In the genomic region with DNA sequence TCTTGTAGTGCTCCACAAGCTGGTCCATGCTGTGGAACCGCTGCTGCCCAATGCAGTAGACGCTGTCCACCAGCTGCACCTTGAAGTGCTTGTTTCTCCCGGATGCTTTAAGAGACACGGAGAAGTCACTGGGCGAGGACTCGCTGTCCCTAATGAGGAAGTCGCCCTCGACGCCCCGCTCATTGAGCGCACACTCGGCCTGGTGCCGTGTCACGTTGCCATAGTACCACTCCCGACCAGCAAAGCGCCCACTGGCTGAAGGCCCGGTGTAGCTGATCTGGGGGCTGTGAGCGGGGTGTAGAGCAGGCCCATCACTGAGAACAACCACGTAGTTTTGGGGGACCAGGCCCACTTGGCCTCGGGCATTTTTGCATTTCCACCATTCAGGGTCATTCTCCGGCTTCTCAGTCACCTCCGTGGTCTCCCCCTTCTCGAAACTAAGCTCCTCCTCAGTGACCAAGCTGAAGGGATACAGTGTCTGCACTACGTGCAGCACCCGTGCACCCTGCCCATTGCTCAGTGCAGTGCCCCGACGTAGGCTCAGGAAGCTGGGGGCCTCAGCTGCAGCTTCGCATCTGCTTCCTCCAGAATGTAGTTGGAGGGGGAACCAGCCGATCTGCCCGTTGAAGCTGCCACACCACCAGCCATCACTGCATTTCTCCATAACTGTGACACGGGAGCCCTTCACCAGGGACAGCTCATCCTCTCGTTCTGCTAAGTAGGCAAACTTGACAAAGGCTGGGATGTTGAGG, we compare ENCODE assay signal across 7 mouse cellular contexts.
DNase-seq lines count a peak whose midpoint lies in the region; ATAC-seq and TF ChIP-seq lines count a peak whose summit lies in the region.
"Not testable (repeated sequence)": the region's sequence is repeated elsewhere in the genome, so short reads cannot be mapped to it uniquely, and the experiment has no call there.

No protein-coding gene starts in this region.

- H3K4me3 ChIP-seq in bone marrow, adult 2 months (replicated peaks; ENCODE audit: control insufficient read depth, low read depth, low read length); liver, embryonic 12.5 days; lung, embryonic 14.5 days (ENCODE audit: low read depth, low read length); midbrain, embryonic 13.5 days (replicated peaks): not testable (repeated sequence)
- H3K4me3 ChIP-seq in spleen, adult 2 months (ENCODE audit: extremely low read depth, insufficient read depth, insufficient read length): peak overlapping the region; percentile 22; the same call in 1 of the 2 replicates

- TF ChIP-seq POLR2A in bone marrow, adult 2 months (IDR thresholded peaks at IDR 0.05; ENCODE audit: borderline replicate concordance, control insufficient read depth, low read depth, low read length): 0 out of 2 replicates have a peak, but pooled peaks have one; percentile 14
- not testable (repeated sequence) for TF ChIP-seq POLR2A in spleen, adult 2 months (IDR thresholded peaks at IDR 0.05; ENCODE audit: low read depth, low read length)

- TF ChIP-seq CTCF in bone marrow, adult 2 months (IDR thresholded peaks at IDR 0.05; ENCODE audit: control insufficient read depth, insufficient read depth, low read length); lung, embryonic 14.5 days (IDR thresholded peaks at IDR 0.05; ENCODE audit: low read depth); spleen, adult 2 months (IDR thresholded peaks at IDR 0.05; ENCODE audit: extremely low read depth, insufficient read depth, insufficient read length, insufficient replicate concordance): not testable (repeated sequence)

- peak; percentile 87 for ATAC-seq in granulocyte monocyte progenitor cell, adult 5-6 weeks (replicated peaks; ENCODE audit: poor library complexity, severe bottlenecking)
- peak; percentile 40; the same call in 1 of the 2 replicates for ATAC-seq in liver, embryonic 12.5 days
- peak; percentile 28; the same call in 1 of the 2 replicates for ATAC-seq in lung, embryonic 14.5 days (ENCODE audit: insufficient read depth)
- ATAC-seq in midbrain, embryonic 13.5 days: 0 out of 2 replicates have a peak, but pooled peaks have one; percentile 34

- not testable (repeated sequence) for H3K4me2 ChIP-seq in liver, embryonic 12.5 days; lung, embryonic 14.5 days; midbrain, embryonic 13.5 days (replicated peaks)

- DNase-seq in lung, embryonic 14.5 days; spleen, adult 2 months (ENCODE audit: low read depth in 1 of 2, low spot score in 2 of 2): not testable (repeated sequence)
- DNase-seq in thymus, postnatal 10 days (ENCODE audit: low spot score in 2 of 2): peak; percentile 8 to 13

- not testable (repeated sequence) for H3K27me3 ChIP-seq in liver, embryonic 12.5 days (replicated peaks); lung, embryonic 14.5 days (ENCODE audit: insufficient read depth, low read length); midbrain, embryonic 13.5 days; spleen, adult 2 months (ENCODE audit: control insufficient read depth, insufficient read depth, low read length)

- H3K36me3 ChIP-seq in liver, embryonic 12.5 days; lung, embryonic 14.5 days (ENCODE audit: insufficient read depth); midbrain, embryonic 13.5 days; spleen, adult 2 months (ENCODE audit: control insufficient read depth, insufficient read depth, low read length): not testable (repeated sequence)

- H3K4me1 ChIP-seq in bone marrow, adult 2 months (ENCODE audit: control insufficient read depth, insufficient read depth, low read length); liver, embryonic 12.5 days; lung, embryonic 14.5 days (ENCODE audit: insufficient read depth); midbrain, embryonic 13.5 days (replicated peaks); spleen, adult 2 months (ENCODE audit: control insufficient read depth, insufficient read depth, insufficient read length): not testable (repeated sequence)

- H3K27ac ChIP-seq in bone marrow, adult 2 months (ENCODE audit: control insufficient read depth, insufficient read depth, low read depth, low read length, poor library complexity); liver, embryonic 12.5 days; lung, embryonic 14.5 days (ENCODE audit: low read depth); midbrain, embryonic 13.5 days; spleen, adult 2 months (ENCODE audit: insufficient read depth, low read length): not testable (repeated sequence)

- WGBS in bone marrow, adult 2 months: 13% methylated on average over 32 of the region's 32 CpGs
- 66% methylated on average over 32 of the region's 32 CpGs for WGBS in liver, embryonic 12.5 days (ENCODE audit: insufficient replicate concordance)
- WGBS in lung, embryonic 14.5 days: 86% methylated on average over 32 of the region's 32 CpGs
- WGBS in midbrain, embryonic 13.5 days: 95% methylated on average over 32 of the region's 32 CpGs
- 23% methylated on average over 32 of the region's 32 CpGs for WGBS in spleen, adult 2 months

- H3K9me3 ChIP-seq in liver, embryonic 12.5 days (replicated peaks); lung, embryonic 14.5 days (ENCODE audit: low read depth, low read length); midbrain, embryonic 13.5 days: not testable (repeated sequence)

- H3K9ac ChIP-seq in liver, embryonic 12.5 days; lung, embryonic 14.5 days; midbrain, embryonic 13.5 days (replicated peaks): not testable (repeated sequence)

Comparison
In these comparisons a context has a peak if more than half of its experiments do, and no peak if none do; other contexts are left out.
1. ATAC-seq: peak in every context shown above with its lines; median percentile 87 in granulocyte monocyte progenitor cell, adult 5-6 weeks; 40 in liver, embryonic 12.5 days; 34 in midbrain, embryonic 13.5 days; 28 in lung, embryonic 14.5 days.